Mouse (Mus musculus): ENCODE results near the gene Gm5089.

The Gm5089 gene

DNA sequence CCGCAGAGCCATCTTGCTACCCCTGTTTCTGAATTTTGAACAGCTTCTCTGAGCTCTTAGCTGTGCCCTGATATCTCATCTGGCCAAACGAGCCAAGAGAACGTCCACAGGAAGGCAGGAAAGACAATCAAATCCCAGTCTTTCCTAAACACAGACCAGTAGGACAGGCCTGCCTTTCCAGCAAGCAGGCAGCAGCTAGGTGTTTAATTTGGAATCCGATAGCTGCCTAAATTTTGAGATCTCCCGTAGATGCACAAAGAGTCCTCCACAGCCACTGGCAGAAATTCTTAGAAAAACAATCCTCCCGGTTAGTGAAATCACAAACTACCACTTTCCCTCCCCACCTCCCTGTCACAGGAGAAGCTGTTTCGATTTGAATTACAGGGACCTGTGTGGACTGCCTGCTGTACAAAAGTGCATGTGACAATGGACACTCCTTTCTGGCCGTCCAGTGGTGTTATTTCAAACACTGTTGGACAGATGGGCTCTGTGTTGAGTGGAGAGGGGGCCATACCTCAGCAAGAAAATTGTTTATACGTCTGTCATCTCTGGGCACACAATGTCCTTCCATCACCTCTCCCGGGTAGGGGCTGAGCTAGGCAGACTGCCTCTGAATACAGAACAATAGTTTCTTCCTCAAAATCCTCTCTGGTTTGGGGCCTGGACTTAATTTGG is 24.2 kb downstream of the Gm5089 start:
- DNase-seq (ENCODE audit: low spot score) = no peak

DNA sequence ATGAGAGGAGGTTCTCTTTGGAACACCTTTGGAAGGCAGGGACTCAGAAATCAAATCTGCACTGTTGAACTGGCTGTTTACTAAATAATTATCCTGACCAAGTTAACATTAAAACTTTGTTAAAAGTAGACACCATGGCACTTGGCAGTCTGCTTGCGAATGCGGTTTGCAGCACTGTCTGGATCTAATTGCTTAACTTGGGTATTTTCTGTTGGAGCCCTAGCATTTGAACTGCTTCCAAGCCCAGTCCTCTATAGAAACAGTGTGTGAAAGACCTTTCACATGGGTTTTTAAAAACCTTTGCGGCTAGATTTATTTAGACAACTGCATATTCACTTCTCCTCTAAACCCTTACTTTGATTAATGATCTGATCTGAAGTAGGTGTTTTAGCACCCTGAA is 26.5 kb downstream of the Gm5089 start:
- no peak for DNase-seq (ENCODE audit: low spot score)

DNA sequence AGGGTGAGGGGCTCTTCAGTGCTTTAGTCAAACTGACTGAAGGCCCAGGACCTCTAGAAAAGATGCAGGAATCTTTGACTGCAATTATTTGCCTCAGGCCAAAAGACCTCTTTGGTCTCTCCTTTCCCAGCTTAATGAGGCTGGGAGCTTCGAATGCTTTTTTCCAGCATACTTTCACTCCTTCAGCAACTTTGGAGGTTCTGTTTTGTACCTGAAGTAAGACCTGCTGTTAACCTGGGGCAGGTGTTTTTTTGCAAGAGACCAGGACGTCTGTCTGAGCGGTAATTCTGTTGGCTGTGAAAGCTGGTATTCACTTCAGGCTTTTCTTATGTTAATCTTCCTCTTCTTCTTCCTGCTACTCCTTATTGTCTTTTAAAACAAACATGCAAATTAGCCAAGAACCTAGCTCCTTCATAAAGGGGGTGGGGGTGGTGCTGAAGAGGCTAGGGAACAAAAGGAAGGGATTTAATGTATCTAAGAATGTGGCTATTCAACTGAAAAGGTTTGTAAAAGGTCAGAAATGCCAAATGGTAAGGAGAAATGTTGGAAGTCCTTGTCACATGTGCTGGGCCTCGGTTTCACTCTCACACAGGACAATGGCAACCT is 34.6 kb downstream of the Gm5089 start:
- DNase-seq (ENCODE audit: low spot score) = no peak

DNA sequence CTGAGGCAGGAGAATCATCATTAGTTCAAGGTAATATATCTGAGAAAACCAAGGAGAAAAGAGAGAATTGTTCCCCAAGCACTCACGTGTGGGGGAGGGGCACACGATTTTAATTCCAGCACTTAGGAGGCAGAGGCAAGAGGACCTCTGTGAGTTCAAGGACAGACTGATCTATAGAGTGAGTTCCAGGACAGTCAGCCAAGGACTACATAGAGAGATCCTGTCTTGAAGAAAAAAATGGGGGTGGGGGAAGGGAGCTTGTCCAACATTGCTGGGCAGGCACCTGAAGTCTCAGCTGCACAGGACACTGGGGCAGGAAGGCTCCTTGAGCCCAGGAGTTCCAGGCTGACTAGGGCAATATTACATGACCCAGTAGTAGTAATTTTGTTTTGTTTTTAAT is 36.1 kb downstream of the Gm5089 start:
- no peak for DNase-seq (ENCODE audit: low spot score)

DNA sequence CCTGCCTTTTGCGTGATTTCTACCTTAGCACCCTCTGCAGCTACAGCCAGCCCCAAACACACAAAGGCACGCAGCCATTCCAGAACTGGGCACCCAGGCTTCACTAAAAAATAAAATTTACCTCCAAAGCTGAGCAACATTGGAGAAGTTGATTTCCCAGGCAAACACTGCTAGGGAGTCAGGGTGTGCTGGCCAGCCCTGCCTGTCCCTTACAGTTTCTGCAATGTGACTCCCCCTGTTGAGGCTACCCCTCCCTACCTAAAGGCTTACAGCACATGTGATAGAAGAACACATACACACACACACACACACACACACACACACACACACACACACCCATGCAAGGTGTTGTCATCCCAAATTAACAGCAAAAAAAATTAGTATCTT is 37.4 kb downstream of the Gm5089 start:
- DNase-seq (ENCODE audit: low spot score) = no peak

DNA sequence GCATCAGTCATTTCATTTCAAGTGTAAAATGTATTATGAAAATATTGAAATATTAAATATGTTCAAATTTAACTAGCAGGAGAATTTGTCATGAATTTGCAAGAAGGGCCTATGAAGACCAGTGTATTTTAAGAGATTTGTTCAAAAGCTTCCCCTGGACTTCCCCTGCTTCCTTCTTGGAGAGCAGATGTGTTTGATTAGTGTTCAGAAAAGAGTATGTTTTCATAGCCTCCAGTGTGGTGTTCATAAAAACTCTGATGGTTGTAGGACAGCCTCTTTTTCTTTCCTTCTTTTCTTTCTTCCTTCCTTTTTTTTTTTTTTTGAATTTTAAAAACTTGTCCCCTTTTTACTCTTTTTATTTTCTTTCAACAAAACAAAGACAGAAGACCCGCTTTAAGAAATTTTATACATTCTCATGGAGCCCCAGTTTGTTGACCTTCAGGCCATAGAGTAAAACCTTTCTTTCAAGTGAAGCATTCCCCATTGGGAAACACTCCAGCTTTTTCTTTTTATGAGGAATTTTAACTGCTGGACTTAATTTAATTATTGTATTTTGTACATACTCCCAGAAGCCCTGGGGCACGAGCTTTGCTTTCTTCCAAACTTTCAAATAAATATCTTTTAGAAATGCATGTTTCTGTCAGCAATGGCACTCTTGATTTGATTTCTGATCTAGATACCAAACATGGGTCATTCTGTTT is 37.9 kb downstream of the Gm5089 start:
- DNase-seq (ENCODE audit: low spot score) = no peak

DNA sequence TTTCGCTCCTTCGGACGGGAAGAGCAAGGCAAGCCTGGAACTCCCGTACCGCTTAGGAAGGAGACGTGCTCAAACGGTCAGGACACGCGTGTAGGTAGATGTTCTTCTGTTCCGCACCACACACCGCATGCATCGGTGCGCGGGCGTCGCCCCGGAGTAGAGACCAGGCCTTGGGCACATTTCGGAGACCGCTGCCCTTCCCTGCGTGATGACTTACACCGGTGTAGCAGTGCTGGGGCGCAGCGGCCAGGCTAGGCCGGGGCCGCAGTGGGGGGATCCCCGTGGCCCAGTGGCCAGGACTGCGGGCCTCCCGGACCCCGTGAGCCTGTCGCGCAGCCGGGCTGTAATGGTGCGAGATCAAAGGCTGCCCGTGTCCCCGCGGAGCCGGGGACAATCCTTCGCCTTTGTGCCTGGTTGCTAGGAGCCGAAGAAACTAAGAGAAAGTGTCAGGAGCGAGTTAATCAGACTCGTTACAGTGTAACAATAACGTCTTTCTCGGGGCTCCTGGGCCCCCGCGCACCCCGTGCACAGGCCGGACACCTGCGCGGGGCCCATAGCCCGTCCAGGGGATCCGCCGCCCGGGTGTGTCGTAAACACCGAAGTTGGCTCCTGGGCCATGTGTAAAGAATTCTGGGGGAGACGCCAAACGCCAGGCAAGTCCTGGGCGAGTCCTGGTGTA is 44.2 kb downstream of the Gm5089 start:
- no peak for DNase-seq (ENCODE audit: low spot score)

DNA sequence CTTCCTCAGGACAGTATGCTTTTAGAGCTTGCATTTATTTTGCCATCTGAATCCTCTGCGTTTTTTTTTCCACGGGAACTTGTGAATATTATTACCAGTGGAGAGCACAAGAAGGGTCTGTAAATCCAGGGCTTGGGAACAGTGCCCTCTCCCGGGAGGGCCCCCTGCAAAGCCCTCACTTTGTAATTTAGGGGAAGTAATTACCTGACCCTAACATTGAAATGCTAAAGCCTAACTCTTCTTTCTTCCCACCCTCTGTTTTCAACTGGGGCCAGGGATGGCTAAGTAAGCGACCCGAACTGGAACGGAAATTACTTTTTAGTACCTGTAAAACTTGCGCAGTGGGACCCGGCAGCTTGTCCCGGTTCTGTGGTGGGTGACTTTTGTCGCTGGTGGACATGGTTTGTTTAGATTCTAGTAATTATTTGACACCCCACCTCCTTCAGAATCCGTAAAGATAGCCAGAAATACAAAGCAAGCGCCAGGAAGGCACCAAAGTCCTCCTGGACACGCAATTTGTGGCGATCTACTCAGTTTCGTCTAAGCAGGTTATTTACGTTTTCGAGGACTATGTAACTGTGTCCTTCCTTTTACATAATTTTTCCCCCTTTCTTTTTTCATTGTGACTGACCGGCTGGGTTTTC is 44.9 kb downstream of the Gm5089 start:
- no peak for DNase-seq (ENCODE audit: low spot score)

DNA sequence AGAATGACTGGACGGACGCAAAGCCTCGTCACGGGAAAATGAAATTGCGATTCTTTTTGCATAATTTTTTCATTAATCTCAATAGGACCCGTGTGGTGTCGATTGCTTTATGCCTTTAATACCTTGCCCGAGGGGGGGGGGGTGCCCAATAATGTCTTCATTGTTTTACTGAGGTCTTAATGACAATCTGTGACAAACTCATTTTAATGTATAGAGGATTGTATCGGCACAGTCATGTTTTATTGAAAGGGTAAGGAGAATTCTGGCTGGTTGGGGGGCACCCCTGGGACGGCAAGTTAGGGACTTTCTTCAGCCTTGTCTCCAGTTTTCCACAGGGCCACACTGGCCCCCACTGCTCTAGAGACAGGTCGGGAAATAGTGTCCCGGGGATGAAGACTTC is 45.7 kb downstream of the Gm5089 start:
- DNase-seq (ENCODE audit: low spot score) = no peak

DNA sequence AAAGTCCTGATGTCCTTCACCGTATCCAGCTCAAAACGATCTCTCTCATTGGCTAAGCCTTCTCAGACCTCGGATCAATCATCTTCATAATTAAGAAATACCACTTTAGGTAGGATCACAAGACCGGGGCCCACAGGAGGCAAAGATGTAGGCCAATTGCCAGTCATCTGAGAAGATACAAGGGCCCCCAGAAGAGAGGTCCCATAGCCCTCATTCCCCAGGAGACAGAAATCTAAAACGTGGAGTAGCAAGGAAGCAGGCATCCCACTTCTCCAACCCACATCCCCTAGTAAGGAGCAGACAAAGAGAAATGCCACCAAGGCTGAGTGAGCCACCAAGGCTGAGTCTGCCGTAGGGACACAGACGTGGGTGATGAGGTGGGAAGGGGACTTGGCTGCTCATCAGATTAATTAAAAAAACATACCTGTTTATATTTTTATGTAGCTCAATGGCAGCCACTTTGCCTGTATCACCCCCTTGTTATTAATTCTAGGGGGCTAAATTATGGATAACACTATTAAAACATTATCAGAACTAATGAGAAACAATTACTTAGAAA is 46.2 kb downstream of the Gm5089 start:
- no peak for DNase-seq (ENCODE audit: low spot score)

DNA sequence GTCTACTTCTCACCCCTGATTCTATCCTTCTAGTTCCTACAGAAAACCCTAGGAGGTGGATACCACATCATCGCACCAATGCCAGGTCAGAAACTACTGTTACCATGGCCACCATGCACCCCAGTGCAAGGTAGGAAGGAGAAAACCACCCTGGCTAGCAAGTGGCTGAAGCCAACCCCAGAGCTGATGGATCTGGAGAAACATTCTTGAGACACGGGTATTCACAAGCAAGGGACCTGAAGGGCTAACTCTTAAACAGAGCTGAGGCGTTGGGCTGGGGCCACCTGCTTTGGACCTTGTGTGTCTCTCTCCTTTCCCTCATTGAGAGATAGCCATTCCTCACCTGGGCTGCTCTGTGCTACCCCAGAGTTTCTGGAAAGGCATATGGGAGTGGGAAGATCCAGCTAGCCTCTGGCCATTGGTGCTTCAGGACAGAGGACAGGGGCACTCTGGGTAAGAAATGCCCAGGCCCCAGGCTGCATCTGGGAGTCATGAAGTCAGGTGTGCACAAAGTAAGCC is 47.4 kb downstream of the Gm5089 start:
- DNase-seq (ENCODE audit: low spot score) = no peak

DNA sequence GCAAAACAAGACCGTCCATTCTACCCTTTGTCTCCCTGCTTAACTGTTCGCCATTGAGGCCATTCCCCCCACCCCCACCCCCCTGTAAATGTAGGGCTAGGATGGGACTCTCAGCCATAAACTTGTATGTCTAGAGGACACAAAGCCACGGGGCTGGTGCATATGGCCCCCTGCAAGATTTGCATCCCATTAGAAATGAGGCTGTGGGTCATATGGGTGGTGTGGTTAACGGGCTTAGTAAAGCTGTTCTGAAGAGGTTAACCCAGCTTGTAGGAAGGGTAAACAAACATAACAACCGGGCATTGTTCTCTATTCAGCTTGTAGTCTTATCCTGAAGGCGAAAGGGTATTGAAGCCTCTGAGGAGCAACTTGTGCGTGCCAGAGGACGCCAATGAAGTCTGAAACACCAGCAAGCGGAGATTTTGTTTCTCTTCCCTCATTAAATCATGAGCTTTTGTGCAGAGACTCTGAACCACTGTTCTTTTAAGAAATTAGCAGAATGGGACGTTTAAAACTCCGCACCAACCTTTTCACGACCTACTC is 48.1 kb downstream of the Gm5089 start:
- no peak for DNase-seq (ENCODE audit: low spot score)

DNA sequence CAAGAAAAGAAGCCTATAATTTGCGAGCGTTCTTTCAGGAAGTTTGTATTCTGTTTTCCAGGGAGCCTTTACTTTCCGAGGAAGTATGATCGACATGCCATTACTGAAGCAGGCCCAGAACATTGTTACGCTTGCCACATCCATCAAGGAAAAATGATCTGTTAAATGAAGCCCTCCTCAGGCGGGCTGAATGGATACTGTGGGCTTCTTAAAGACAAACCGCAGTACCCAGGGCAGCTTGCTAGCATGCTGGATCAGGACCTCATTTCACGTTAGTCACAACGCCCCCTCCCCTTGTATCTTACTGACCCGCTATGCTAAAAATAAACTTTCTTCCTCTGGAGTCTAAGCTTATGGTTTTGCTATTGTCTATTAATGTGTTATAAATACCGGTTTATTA is 49.0 kb downstream of the Gm5089 start:
- no peak for DNase-seq (ENCODE audit: low spot score)

DNA sequence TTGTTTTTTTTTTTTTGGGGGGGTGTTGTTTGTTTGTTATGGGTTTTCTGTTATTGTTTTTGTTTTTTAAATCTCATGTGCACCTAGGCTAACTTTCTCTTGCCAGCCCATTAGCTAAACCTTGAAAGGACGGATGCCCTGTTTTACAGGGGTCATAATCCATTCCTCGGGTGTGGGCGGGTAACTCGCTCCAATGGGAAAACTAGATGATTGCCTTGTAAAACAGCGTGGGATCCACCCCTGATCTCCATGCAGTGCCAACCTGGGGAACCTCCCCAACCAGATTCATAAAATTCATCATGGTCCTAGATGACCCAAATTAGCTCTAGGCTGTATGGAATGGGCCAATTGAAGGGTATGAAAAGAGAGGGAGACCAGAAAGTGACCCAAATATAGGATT is 51.0 kb downstream of the Gm5089 start:
- DNase-seq (ENCODE audit: low spot score) = no peak

DNA sequence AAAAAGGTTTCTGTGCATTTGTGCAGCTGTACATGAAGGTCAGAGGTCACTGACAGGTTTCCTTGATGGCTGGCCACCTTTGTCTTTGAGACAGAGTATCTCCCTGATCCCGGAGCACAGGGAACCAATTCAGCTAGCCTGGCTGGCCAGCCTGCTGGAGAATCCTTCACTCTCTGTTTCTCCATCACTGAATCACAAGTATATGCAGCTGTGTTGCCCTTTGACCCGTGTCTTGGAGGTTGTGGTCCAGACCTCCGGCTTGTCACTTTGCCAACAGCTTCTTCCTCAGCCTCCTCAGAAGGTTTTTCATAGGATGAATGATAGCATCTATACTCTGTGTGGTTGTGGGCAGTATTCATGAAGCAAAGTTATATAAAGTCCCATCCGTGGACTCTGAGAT is 52.2 kb downstream of the Gm5089 start:
- no peak for DNase-seq (ENCODE audit: low spot score)

DNA sequence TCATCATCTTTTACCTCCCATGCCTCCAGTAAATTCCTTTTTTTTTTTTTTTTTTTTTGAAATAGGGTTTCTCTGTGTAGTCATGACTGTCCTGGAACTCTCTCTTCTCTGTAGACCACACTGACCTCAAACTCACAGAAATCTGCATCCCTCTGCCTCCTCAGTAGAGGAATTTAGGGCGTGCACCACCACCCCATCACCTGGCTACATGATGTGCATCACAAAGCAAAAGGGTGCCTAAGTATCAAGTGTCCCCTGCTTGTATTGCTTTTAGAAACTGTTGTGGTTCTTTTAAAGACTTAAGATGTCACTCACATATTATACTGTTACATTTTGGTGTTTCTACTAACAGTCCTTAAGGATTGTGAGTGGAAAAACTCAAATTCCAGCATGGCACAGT is 57.8 kb downstream of the Gm5089 start:
- no peak for DNase-seq (ENCODE audit: low spot score)

DNA sequence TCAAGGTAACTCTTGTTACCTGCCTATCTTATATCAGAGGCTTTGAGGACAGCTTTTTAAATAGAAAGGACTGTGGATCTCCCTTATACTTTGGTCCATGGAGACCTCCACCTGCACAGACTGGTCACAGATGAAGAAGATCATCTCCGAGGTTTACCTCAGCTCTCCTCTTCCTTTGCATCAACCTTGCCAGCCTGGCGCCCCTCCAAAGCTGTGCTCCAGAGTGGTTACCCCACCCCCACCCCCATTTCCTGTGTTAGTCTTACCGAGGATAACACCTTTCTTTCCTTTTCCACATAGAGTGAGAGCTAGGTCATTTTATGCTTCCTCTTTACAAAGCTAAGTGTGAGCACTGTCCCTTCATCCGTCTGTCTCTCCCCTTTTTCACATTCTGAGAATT is 60.0 kb downstream of the Gm5089 start:
- no peak for DNase-seq (ENCODE audit: low spot score)

DNA sequence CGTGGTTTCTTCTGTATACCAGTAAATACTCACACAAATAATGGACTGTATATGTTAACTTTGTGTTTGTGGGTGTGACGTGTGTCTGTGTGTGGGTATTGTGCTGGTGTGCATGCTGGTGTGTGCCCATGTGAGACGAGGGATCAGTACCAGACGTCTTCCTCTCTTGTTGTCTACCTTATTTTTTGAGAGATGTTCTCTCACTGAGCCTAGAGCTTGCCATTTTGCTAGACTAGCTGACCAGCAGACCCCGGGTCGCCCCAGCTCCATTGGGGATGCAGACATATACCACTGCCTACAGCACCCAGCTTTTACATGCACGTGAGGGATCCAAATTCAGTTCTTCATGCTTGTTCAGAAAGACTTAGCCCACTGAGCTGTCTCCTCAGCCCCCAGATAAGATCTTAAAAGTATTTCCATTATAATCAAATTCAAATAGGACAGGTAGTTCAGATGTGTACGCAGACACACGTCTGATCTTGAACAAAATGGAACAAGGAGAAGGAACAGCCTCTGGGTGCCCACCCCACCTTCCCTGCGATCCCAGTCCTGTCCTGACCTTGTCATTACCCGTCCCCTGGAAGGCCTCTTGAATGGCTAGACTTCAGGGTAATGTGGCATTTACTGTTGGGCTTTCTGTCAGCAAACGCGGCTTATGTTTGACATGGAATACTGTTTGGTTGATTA is 61.1 kb downstream of the Gm5089 start:
- DNase-seq (ENCODE audit: low spot score) = no peak

DNA sequence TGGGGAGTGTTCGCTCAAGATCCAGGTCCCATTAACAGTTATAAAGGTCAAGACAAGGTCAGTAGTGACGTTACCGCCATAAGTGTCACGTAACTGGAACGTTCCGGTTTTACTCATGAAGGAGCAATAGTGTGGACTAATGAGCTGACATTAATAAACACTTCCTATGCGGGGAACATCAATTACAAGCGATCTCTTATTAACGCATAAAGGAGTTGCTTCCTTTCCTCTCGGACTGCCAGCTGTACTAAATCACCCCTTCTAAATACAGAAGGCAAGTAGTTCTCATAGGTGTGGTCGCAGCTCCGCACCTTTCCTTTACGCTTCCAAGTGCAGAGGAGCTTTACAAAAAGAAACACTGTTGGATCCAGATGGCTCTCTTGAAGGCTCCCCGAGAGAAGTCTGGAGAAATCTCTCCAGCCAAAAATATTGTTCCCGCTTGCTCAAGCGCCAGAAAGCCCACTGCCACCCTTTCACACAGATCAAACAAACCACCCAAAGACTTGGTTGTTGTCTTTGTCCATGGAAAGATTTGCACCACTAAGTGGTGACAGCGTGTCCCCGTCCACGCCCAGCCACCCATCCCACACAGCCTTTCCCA is 62.4 kb downstream of the Gm5089 start:
- DNase-seq (ENCODE audit: low spot score) = no peak

DNA sequence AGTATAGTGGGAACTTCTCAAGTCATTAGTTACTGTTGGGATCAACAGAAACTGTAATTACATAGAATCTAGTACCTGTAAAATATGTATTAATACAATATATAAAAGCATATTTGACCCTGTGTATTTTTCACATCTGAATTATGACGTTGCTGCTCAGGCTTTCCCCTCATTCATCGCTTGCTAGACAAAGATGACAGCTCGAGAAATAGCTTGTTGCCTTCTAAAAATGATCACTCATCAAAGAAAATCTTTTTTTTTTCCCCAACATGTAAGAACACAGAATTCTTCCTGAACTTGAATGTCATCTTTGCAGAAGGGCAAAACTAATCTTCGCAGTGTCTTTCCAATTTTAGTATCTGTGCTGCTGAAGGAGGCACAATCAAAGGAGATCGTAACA is 63.1 kb downstream of the Gm5089 start:
- DNase-seq (ENCODE audit: low spot score) = no peak
